Mouse (Mus musculus) lung, adult 2 months (tissue): ENCODE data around the gene Irgm2.

ENCODE experiments used
- CTCF ChIP-seq: fragments of 200-500 bp; IDR thresholded peaks from 2 replicates; pipeline ENCODE4 v1.5.1; 2011; ENCODE audit warnings: mild to moderate bottlenecking, low read length, control low read depth; ENCODE audit not compliant: insufficient read depth
- POLR2A ChIP-seq: fragments of 200-500 bp; IDR thresholded peaks from 2 replicates; pipeline ENCODE4 v1.6.1; 2011; ENCODE audit warnings: low read depth, mild to moderate bottlenecking, control low read depth, low read length, borderline replicate concordance; ENCODE audit errors: extremely low read depth

GRCm38 (mm10) chr11:58201052-58201451, 1.6 kb downstream of the Irgm2 start:
- TF ChIP-seq CTCF (no peak), POLR2A (no peak)
